Mouse (Mus musculus): Measurements from ENCODE around the gene Slit3.

Slit3 gene

DNA sequence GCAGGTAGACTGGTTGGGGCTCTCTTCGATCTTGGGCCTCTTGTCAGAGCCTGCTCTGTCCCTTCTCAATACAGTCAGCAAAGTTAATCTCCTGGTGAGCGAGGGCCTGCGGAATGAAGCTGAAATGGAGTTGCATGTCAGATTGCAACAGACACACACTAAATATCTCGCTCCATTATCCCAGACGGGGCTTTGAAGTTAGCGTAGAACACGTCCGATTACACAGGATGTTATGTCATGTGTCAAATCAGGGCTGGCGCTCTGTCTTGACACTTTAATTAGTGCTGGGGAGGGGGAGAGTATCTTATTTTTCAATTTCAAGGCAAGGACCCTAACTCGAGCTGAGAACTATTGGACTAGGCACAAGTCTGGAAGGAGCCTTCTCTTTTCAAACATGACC, 243.4 kb downstream of the Slit3 start:
- no peak for DNase-seq

DNA sequence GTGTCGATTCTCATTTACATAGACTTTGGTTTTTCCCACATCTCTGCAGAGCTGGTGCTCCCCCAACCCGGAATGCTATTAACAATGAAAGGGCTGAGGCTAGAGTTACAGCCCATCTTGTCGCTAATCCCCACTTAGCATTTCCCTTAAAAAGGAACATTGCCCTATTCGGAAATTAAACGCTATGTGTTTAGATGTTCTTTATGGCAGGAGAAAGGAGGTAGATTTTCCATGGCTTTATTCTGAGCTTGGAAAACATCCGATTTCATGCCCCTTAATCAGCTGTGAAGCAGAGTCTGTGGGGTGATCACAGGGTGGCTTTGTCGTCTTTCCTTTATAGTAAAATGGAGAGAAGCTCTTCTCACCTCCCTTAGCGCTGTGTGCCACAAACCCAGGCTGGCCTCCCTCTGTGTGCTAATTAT, 244.5 kb downstream of the Slit3 start:
- DNase-seq: no peak

DNA sequence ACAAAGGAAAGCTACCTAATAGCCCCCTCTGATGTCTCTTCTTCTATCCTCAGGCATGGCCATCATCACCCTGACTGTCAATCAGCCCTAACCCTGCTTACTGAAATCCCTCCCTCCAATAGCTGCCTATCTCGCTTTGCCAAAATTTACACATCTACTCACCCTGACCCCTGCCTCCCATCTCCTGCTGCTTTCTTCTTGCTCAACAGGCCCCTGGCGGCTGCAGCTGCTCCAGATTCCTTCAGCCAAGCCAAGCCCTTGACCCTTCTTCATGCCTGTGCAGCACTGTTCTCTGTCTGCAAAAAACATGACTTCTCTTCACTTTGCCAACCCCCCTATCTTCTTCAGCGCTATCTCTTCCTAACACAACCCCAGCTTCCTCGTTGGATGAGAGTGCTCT, 245.6 kb downstream of the Slit3 start:
- no peak for DNase-seq

DNA sequence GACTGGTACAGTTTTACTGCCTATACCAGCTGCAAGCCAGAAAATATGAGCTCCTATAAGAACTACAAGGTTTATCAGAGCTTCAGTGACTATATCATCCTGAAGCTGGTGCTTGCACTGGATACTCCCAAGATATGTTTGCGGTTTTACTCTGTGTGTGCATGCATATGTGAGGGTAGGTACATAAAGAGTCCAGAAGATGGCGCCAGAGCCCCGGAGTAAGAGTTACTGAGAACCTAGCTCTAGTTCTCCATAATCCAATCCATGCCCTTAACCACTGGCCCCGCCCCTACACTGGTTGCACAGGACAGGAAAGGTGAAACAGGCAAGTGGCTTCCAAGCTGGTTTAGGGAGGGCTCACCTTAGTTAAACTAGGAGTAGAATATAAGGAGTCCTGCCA, 246.2 kb downstream of the Slit3 start:
- no peak for DNase-seq

DNA sequence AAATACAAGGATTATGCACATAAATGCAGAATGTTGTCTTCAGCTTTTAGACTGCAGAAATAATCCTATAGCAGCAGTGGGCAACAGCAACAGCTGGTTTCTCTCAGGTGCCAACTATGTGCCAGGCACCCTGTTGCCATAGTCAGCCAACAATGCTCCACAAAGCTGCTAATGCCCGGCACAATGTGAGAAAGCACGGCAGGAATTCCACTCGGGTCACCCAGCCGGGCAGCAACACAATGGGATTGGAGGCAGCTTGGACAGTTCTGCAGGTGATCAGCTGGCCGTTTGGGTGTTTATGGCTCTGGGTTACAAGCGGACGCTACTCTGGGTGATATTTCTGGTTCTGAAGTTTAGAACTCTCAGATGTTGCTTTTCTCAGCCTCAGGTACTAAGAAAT, 248.9 kb downstream of the Slit3 start:
- DNase-seq: no peak

DNA sequence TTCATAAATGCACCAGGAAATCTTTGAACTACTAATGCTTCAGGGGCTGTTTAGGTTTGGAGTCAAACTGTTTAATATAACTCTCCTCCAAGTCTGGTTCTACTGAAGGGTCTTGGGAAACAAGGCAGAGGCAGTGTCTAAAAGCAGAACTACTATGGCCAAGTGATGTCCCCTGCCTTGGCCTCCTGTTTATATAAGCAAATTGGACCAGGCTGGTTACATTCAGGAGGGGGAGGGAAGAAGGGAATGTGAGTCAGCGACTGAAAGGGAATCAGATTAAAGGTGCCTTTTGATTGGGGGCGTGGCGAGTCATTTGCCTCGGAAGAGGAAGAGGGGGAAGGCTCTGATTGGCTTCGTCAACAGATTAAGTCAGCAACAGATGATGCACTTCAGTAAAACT, 249.7 kb downstream of the Slit3 start:
- DNase-seq: no peak

DNA sequence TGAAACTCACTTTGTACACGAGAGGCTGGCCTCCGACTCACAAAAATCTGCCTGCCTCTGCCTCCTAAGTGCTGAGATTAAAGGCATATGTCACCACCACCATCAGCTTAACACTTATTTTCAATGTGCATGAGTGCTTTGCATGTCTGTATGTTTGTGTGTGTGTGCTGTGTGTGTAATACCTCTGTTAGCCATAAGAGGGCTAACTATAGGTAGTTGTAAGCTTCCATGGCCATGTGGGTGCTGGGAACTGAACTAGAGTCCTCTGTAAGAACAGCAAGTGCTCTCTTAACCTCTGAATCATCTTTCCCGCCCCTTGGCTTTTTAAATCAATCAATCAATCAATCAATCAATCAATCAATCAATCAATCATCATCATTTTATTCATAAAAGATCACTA, 251.4 kb downstream of the Slit3 start:
- no peak for DNase-seq

DNA sequence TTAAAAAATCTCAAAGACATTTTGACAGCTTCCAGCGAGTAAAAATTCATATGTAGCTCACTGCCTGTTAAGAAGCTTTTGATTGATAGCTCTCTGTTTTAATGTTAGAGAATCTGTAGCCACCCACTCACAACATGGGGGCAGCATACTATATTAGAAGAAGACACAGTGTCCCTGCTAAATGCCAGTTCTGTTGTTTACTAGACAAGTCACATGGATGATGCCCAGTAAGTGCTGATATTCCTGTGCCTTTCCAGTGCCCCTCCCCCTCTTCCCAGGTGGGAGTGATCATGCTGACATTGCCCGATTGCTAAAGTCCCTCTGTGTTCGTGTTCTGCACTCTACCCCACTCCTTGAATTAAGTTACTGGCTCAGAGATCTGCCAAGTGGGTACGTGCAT, 254.0 kb downstream of the Slit3 start:
- no peak for DNase-seq

DNA sequence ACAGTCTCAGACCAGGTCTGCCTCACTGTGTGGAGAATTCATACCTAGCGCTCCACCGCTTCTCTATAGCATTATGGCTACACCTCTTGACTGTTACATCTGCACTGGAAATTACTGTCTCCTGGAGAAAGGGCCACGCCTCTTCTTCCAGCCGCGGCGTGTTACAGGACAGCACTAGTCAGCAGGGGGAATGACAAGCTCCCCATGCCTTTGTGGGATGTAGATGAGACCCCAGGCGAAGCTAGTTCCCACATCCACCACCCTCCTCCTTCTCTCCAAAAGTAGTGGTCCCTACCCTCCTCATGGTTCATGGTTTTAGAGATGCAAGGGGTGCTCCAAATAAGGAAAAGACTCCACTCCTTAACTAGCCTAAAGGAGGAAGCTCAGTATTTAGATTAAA, 257.8 kb downstream of the Slit3 start:
- no peak for DNase-seq

DNA sequence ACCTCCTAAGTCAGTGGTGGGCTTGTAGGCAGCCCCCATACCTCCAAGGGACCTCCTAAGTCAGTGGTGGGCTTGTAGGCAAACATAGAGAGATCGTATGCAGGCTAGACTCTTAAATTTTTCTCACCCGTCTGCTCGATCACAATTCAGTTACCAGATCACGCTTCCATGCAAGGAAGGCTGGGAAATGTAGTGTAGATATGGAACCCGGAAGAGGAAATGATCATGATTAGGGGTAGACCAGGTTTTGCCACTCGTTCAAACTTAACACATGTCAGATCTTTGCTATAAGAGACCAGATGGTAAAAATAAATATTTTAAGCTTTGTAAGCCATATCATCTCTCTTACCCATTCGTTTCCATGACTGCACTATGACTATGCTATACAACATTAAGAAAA, 258.4 kb downstream of the Slit3 start:
- no peak for DNase-seq

DNA sequence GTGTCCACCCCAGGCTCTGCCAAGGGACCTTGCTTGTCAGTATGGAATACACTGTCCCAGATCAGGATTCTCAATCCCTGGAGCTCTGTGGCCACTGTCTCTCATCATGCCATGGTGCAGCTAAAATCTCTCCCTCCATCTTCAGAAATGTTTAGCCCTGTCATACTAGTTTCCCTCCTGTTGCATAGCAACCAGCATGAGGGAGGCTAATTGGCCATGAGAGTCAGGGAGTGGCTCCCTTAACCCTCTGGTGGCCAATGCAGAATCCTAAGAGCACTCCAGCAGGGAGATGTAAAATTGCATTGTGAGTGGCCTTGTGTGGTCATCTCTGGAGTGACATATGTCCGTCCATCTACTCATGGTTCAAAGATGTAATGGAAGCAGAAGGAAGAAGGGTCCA, 259.7 kb downstream of the Slit3 start:
- no peak for DNase-seq

DNA sequence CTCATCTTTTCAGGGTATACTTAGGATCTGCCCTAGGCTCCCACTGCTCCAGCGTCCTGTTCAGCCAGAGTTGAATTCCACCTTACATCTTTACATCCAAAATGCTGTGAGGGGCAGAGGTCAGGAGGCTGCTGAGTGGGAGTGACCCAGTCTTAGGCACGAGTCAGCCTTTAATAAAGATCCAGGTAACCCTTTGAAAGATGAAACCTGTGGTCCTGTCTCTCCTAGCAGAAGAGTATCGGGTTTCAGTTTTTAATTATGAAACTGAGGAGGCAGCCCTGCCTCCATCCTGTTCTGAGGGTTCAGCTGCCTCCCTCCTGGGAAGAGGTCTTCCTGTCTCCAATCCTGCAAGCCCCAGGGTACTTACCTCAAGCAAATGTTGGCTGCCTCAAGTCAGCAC, 264.4 kb downstream of the Slit3 start:
- no peak for DNase-seq

DNA sequence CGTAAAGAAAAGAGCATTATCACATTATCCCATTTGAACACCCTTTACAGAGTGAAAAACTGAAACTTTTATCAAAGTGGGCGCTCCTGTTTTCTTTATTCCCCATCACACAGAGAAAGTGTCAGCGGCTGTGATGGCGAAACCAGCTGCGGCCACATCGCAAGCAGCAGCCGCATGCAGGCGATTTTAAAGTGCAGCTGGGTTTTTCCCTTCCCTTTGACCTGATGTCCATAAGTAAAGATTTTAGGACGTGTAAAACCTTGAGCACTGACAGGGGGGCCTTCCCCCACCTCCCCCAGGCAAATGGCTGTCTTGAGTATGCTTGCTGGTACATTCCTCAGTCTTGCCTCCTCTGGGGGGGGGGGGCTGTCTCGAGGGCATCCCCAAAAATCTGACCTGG, 266.8 kb downstream of the Slit3 start:
- DNase-seq: no peak

DNA sequence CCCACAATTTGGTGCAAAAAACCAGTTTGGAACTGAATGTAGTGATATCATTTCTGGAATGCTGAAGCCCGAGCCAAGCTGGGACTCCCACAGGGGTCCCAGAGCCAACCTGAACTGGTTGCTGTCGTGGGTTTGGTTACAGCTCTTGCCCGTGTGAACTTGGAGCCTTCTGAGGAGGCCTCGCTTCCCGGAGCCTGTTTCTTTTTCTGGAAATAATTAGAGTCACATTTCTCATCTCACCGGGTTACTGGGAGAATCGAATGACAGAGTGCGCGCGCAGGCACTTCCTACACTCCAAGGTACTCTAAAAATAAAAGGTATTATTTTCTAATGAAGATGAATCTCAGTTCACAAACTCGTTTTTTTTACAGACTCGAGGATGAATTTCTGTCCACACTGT, 267.4 kb downstream of the Slit3 start:
- no peak for DNase-seq

DNA sequence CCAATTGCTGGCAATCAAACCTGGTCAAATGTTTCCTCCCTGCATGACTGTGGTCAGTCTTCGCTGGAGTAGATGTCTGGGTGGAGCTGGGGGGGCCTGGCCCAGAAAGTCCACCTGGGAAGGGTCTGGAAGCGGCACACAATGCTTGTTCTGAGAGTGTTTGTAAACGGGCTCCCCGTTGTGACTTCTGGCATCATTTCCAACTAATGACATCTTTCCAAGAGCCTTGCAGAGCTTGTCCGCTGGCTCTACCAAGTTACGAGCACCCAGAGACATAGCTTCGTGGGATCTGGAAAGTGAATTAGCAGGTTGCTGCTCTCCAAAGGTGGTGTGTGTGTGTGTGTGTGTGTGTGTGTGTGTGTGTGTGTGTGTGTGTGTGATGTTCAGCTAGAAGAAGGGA, 268.3 kb downstream of the Slit3 start:
- DNase-seq: peak; percentile 22

DNA sequence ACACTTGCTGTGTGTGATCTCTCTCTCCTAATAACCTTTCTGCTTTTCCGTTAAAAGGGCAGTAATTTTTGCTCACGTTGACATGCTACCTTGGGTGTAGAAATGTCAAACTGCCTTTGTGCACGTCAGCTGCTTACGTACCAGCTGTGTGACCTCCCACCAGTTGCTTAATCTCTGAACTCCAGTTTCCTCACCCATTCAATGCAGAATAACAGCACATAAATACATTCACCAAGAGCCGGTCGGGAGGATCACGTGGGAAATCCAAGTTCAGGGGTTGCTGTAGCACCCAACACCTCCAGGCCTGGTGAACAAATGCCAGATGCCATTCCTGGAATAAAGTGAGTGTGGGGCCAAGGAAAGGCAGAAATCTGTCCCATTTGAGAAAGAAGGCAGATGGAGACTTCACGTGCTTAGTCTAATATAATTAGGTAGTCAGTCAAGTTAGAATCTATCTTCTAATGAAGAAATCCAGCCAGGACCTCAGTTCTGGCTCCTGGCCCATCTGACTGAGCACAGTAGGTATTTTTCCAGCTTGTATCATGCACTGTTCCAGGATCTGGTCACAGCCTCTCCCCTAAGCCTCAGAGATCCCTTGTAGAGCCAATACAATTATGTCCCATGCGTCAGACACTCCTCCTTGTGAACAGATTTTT, 268.9 kb downstream of the Slit3 start:
- no peak for DNase-seq

DNA sequence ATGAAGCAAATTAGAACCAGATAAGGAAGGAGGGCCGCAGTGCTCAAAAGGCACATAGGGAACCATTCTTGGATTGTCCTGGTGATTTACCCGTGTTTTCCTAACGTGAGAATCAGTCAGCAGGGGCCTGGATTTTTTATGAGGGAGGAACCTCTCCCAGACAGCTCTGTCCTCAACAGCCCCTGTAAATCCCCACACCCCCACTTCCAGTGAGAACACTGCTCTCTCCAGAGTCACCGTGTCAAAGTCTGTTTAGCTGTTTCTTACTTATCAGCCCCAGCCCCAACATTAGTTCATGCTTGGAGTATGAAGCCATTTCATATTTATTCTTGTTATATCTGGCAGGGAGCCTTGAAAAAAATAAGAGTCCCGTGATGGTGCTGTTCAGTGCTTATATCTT, 272.8 kb downstream of the Slit3 start:
- no peak for DNase-seq

DNA sequence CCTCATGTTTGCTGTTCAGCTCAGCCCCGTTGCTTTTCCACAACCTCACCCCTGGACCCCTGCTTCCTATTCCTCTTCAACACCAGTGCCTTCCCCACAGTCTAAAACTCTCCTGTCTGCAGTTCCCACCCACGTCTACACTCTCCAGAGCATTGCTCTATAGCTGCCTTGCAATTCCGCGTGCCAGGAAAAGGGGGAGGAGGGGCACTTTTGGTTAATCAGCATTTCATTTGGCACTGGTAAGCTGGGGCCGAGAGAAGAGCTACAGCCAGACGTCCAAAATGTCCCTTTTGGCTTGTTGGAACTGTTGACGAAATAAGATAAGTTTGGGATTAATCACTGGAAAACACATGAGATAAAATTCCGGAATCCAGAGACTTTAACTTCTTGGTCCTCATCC, 274.4 kb downstream of the Slit3 start:
- no peak for DNase-seq

DNA sequence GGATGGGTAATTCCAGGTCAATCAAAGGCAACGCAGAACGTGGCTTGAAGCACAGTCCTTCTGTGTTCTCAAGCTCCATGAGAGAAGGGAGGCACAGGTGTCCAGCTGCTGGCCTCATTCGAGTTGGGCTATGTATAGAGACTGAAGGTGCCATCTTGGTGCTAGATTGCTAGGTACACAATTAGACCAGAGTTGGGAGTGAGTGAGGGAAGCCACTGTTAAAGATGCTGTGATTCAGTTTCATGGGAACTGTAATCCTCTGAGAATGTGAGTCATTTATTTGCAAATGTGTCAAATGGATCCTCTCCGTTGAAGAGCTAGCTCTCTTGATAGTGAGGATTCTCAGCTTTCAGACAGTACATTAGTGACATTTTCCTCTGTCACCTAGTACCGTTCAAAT, 277.3 kb downstream of the Slit3 start:
- no peak for DNase-seq

DNA sequence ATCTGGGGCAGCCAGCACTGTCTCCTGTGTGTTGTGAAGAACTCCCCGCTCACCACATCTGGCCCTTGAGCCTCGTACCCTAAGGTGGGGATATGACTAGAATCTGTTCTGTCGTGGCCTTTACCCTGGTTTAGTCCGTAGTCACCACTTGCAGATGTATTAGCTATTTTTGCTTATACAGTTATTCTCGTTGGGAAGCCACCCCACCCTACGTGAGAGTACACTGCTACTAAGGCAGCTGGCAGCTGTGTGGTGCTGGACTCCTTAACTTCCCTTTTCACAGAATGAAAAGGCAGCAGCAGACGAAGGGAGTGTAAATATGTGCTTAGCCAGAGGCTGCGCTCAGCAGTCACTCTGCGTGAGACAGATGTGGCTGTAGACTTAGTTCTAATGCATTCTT, 282.5 kb downstream of the Slit3 start:
- no peak for DNase-seq

DNA sequence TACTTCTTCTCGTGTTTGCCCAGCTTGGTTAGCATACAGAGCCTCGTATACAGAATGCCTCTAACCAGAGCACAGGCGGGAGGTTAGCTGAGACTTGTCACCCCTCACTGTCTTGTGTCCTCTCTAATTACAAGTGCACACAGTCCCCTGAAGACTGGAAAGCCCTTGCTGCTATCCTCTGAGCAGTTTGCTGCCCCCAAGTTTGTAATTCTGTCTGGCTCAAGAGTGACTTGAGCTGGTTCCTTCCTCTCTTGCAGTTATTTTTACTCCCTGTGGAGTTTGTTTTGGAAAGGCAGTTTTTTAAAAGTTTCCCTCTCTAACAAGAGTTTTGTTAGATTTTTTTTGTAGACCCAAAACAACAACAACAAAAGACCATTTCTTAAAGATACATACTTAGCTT, 285.0 kb downstream of the Slit3 start:
- no peak for DNase-seq

DNA sequence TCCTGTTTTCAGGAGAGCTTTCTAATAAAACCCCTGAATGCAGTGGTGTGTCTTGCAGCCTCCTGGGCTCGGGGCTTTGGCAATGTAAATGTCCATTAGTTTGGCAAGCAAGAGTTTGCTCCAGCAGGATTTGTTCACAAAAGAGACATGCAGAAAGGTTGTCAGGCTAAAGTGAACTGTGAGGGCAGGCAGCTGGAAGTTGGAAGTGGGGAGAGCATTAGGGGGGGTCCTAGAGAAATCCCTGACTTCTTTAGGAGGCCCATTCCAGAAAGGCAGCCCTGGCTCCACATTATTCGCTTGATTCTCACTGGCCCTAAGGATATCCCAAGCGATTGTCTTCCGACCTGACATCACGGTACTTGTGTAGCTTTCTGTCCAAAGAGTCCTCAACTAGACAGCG, 285.5 kb downstream of the Slit3 start:
- no peak for DNase-seq

DNA sequence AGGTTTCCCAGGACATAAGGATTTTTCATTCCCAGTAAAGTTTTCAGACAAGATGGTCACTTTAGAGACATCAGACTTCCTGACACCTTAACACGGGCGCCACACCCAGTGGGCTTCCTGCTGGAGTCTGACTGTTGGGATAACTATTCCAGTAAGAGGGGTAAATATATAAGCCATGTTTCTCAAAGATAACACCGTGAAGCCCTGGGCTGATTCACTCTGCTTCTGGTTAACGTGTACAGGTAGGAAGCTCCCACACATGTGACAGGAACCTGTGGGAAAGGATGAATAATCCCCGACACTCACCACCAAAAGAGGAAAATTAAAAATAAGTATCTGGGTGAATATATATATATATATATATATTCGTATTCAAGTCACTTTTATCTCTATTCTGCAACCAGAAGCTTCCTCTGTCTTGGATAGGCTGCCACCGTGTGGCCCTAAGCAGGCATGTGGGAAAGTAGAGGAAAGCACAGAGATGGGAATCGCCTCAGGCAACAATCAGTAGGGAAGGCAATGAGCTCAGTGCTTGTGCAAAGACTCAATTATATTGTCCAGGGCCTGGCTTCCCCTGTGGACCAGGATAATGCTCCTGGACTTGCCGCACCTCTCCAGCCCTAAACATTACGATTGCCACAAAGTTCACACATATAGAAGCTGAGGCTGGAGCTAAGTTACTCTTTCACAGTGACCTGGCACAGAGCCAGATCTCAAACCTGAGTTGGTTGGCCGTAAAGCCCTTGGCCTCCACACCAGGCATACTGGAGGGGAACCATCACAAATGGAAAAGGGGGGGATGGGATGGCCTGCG, 286.5 kb downstream of the Slit3 start:
- peak; percentile 80 for DNase-seq

DNA sequence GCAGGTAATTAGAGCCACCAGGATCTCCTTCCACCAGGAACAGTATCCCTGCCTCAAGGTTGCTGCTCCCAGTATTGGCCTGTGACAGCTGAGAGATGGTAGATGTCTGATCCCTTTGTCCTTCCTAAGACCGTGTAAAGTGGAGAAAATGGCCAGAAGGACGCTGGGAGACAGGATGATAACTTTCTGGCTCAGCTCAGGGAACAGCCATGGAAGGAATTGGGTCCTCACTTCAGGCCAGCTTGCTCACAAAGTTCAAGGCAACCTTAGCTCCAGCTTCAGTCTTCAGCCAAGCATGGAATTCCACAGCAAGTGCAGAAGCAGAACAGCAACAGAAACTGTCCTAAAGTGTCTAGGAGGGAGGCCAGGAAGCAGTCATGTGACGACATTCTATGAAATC, 289.4 kb downstream of the Slit3 start:
- no peak for DNase-seq

Data from cerebellum, adult 8-10 months (tissue).